Mouse (Mus musculus) stomach, postnatal 0 days (tissue): ENCODE measurements around the gene Kdm2b.

Source experiments
- CTCF ChIP-seq: IDR thresholded peaks from 2 replicates; pipeline ENCODE4 v1.5.1; 2016; ENCODE audit warnings: antibody characterized with exemption, low read depth, mild to moderate bottlenecking, moderate library complexity
- EP300 ChIP-seq: optimal IDR thresholded peaks from 2 replicates; pipeline ENCODE3; 2016; ENCODE audit warnings: antibody characterized with exemption

DNA sequence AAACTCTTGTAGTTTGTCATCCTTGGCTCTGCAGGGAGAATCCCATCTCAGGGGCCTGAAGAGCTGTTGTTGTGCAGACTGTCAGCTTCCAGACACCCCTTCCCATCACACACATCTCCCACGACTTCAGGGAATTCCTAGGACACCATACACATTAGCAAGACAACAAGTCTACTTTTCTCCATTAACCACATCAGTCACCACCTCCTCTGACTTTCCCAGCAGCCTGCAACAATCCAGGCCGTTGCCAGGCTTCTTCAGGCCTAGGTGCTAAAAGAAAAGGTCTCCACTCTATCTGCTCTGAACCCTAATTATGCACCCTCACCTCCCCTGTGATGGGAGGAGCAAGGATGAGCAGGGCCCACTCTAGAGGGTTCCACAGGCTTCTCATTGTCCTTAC is 99.2 kb downstream of the Kdm2b start:
- TF ChIP-seq CTCF: no peak
- no peak for TF ChIP-seq EP300
